Mouse (Mus musculus) lung, postnatal 4 days (tissue): Measurements from ENCODE around the gene Tmem199.

Experiments
- DNase-seq, 2 experiments: peaks; one replicate each; pipeline ENCODE4 v3.0.0; 2021

Gene Tmem199

GRCm38 (mm10) chr11:78523241-78523955 lies 11.4 kb upstream of the Tmem199 start:
- DNase-seq = peak; percentile 51 to 79

- no peak for DNase-seq
These were observed 10.6 kb upstream of the Tmem199 start for GRCm38 (mm10) chr11:78522481-78522997.

DNA sequence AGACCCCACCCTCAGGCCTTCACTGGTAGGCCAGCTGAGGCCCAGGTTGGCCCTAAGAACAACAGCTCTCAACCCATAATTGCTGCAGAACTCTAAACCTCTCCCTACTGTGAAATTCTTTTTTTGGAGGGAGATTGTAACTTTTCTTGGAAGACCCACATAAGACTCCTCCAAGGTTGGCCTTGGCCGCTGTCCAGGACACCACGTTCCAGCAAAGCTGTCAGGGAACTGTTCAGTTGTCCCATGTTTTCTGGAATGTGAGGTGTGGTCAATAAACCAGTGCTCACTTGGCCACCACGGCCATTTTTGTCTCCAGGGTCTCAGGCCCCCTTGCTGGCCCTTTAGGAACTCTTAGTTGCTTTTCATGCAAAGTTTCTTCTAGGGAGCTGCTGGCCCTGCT lies 9.9 kb upstream of the Tmem199 start:
- no peak for DNase-seq

DNA sequence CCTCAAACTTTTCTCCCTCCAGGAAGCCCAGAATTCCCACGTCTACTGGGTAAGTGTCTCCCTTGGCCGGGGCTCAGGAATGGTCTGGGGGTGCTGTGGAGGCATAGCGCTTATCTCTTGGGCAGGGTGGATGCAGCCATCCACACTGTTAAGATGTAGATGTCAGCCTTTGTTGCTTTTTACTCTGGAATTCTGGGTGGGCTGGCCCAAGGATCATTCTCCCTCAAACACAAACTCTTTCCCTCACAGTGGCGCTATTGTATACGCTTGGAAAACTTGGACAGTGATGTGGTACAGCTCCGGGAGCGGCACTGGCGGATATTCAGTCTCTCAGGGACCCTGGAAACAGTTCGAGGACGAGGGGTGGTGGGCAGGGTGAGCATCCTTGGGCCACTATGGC lies 7.0 kb upstream of the Tmem199 start:
- DNase-seq = no peak

DNA sequence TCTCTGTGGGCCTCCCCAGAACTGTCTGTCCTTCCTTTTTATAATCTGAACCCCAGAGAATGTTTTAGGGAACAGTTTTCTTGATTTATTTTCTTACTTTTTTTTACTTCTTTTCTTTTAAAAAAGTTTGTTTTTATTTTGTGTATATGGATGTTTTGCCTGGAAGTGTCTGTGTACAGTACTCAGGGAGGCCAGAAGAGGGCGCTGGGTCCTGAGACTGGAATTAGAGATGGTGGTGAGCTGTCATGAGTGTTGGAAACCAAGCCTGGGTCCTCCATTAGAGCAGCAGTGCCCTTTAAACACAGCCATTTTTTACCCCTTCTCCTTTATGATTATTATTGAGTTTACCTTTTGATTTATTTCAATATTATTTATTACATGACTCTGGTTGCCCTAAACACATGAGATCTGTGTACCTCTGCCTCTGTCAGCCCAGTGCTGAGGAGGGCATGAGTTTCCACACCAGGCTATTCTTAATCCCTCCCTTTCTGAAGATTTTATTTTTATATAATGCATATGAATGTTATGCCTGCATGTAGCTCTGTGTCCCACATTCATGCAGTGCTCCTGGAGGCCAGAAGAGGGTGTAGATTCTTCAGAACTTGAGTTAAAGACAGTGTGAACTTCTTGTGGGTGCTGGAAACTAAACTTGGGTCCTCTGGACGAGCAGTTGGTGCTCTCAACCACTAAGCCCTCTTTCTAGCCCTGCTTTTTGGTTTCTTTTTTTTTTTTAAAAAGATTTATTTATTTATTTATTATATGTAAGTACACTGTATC lies 3.8 kb upstream of the Tmem199 start:
- DNase-seq = no peak

DNA sequence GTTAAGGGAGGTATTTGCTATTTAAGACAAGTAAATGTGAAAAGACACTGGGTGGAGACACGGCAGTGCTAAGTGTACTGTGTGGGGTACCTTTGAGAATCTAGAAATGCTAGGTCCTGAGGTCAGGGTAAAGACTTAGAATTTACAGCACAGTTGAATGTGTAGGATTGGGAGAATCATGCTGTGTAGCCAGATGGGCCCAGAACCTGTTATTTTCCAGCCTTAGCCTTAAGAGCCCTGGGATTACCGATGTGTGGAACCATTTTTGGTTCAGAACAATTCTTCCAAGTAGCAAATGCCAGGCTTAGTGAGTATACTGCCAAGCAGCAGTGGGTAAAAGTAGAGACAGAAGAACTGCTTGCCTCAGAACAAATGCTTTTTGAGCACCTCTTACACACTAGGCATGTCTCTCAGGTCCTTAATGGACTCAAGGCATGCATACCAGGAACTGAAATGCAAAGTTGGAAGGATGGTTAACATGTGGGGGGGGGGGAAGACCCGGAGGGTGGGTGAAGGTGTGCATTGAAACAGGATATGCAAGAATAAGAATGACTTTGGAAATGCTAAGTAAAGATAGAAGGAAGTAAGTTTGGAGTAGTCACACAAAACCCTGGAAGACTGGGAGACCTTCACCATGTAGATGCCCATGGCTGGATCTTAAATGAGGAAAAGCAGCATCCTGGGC lies 1.3 kb upstream of the Tmem199 start:
- DNase-seq = no peak

- DNase-seq = peak in 1 of 2 experiments; percentile 39
These were observed 2.8 kb downstream of the Tmem199 start for GRCm38 (mm10) chr11:78509148-78509547.

GRCm38 (mm10) chr11:78505430-78505829 lies 6.5 kb downstream of the Tmem199 start:
- DNase-seq = no peak

DNA sequence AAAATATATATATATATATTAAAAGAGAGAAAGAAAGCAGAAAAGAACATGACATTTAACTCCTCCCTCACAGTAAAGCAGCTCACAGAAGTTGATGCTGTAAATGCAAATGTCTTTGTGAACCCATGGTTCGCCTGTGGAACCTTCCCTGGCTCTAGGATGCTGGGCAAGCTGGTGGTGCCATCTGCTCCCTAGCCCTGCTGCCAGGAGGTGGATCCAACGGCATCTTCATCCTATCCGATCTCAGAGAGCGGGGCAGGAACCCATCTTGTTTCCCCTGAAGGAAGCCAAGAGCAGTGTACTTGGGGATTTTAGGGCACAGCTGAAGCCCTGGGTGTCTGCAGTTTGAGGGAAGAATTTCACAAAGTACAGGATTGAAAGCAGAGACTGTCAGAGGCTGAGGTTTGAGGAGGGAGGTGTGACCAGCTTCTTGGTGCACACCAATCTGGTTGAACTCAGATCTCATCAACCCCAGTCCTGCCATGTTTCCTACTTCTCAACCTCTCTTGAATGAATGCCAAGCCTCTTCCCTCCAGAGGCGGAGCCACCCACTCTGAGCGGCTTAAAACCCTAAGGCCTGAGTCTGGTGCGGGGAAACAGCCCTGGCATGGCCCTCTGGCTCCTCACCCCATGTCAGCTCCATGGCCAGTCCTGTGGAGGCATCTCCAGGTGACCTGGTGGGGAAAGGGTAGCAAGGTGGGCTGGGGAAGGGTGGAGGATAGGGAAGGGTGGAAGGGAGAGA lies 8.9 kb downstream of the Tmem199 start, which contains the start of gene Sebox:
TSS of gene Sebox (plus strand) at position 539 of the 742 bp plus-strand sequence.
- DNase-seq = no peak

GRCm38 (mm10) chr11:78501529-78501928 lies 10.4 kb downstream of the Tmem199 start:
- DNase-seq = no peak

- no peak for DNase-seq
These were observed 11.3 kb downstream of the Tmem199 start for GRCm38 (mm10) chr11:78500623-78501202.

DNA sequence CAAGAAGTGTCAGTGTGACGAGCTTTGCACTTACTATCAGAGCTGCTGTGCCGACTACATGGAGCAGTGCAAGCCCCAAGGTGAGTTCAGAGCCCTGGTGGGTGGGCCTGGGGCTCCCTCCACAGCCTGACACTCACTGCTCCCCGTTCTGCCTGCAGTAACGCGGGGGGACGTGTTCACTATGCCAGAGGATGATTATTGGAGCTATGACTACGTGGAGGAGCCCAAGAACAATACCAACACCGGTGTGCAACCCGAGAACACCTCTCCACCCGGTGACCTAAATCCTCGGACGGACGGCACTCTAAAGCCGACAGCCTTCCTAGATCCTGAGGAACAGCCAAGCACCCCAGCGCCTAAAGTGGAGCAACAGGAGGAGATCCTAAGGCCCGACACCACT lies 12.4 kb downstream of the Tmem199 start:
- no peak for DNase-seq

GRCm38 (mm10) chr11:78499004-78499403 lies 13.0 kb downstream of the Tmem199 start, which contains the start of gene Vtn:
Gene Vtn, plus strand, starts transcription at chr11:78499091.
- no peak for DNase-seq

DNA sequence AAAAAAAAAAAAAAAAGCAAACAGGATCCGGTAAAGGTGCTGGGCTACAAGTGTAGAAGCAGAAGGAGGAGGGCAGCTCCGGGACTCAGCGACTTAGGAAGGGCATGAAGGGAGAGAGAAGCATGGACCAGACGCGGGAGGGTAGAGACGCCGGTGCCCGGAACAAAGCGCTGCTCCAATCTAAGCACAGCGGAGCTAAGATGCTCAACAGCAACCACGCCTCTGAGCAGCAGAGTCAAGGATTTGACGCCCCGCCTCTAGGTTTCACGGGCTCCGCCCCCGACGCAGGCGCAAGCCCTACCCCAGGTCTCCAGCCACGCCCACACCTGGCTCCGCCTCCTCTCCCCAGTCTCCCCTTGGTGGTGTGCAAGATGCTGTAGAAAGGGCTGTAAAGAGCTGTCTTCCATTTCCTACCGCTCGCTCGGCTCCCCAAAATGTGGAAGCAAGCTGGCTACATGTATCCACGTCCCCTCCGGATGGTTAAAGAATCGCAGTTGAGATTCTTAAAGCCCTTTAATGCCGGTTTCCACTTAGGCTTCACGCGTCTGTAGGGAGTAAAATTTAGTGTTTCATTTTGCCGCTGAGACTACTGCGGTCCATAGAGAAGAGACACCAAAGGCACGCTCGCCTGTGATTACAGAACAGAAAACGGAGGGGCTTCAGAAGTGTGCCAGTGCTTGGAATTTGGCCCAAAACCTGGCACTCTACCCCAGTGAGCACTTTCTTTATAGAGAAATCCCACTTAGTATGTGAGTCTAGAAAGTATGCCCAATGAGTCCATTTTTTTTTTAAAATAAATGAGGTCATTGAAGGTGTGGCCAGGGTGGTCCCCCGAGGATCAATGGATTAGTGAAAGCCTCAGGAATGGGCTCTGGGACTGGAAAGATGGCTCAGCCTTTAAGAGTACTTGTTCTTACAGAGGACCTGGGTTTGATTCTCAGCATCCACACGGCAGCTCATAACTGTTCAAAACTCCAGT lies 14.1 kb downstream of the Tmem199 start, which contains the start of gene Sarm1:
TSS of gene Sarm1 (minus strand) at position 211 of the 979 bp plus-strand sequence.
- DNase-seq = peak; percentile 92 to 93

- DNase-seq = peak; percentile 31 to 38
These were observed 14.9 kb downstream of the Tmem199 start for GRCm38 (mm10) chr11:78497071-78497541.

DNA sequence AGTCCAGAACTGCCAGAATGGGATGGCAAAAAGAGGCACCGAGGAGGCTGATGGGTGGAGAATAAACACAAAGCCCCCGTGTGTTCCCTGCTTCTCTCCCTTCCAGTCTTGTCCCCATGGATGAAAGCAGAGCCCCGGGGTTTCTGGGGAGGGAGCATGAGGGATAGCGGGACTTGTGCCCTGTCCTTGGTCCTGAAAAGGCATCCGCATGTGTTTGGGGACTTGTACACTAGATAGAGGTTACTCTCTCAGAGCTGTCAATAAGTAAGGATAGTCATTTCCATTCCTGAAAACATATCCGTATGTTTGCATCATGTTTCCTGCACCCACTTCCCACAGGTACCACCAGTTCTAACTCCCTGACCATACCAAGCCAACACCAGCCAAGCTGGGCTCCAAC lies 16.1 kb downstream of the Tmem199 start:
- peak in 1 of 2 experiments; percentile 46 for DNase-seq

GRCm38 (mm10) chr11:78490781-78491241 lies 21.2 kb downstream of the Tmem199 start:
- DNase-seq = no peak

GRCm38 (mm10) chr11:78488168-78488567 lies 23.8 kb downstream of the Tmem199 start:
- DNase-seq = peak; percentile 53 to 75

GRCm38 (mm10) chr11:78483639-78484038 lies 28.3 kb downstream of the Tmem199 start:
- DNase-seq = no peak

DNA sequence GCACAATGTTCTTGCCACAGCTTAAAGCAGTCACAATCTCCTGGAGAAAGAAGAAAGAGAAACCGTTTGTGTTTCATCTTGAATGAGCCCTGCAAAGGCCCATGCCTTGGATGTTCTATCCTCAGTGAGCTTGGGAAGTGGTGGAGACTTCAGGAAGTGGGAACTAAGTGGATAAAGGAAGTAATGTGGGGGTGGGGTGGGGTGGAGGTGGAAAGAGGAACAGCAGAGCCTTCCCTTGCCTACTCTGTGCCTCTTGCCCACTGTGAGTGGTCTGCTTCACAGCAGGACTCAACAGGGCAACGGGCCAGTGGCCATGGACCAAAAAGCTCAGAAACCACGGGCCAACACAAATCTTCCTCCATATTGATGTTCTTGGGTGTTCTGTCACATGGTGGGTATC lies 36.7 kb downstream of the Tmem199 start:
- no peak for DNase-seq
